Mouse (Mus musculus) thymus, postnatal 0 days (tissue): Measurements from ENCODE around the gene Cacna1a. TPM values are rescaled to one million over a fixed set of nuclear protein-coding genes. Genes with fewer than 3 reads are reported as not detected.
A peak's percentile ranks its signal among the peaks of the same experiment; 100 is the strongest.
"Not testable (repeated sequence)": the region's sequence is repeated elsewhere in the genome, so short reads cannot be mapped to it uniquely, and the experiment has no call there.

Experiments used
- DNase-seq: peaks from one replicate; pipeline ENCODE4 v3.0.0-alpha.2; 2015; ENCODE audit warnings: low spot score
- polyA plus RNA-seq: library from polyadenylated mRNA; unstranded; fragments of >200 nt; fragmentation: Nextera tagmentation; extraction: Ambion mirVana; gene quantifications from 2 replicates; pipeline ENCODE4 v1.2.1, GENCODE M21; 2015

Cacna1a gene
- polyA plus RNA-seq, 1 experiment from 2014 or later, result 2.3 TPM

- no peak for DNase-seq
Observed at GRCm38 (mm10) chr8:84657680-84658079, 269.4 kb downstream of the Cacna1a start.

GRCm38 (mm10) chr8:84658951-84659350 is 270.7 kb downstream of the Cacna1a start:
- no peak for DNase-seq

GRCm38 (mm10) chr8:84659936-84660818 is 271.9 kb downstream of the Cacna1a start:
- peak; percentile 78 for DNase-seq

DNA sequence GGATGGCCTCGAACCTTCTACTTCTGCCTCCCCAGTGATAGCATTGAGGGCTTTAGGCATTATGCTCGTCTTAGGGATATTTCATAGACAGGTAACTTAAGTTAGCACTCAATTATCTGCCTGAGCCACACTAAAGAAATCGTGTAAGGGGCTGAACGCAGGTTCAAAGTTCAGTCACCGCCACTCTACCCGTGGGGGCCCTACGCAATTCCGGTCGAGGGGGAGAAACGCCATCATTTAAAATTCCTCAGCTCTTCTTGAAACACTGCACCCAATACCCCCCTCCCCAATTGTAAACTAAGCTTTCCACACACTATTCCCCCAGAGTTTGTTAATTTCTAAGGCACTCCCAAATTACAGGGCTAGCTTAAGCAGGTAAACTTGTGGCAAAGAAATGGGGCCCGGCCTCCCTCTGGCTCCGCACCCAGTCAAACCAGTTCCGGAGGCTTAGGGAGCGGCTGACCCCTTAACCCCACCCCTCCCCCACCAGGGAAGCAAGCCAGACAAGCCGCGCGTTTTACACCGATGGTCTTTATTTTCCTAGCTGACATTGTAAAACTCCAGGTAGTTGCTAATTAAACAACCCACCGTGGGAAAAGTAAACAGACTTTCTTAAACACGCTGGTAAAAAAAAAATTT is 272.7 kb downstream of the Cacna1a start:
- DNase-seq, result peak; percentile 43

DNA sequence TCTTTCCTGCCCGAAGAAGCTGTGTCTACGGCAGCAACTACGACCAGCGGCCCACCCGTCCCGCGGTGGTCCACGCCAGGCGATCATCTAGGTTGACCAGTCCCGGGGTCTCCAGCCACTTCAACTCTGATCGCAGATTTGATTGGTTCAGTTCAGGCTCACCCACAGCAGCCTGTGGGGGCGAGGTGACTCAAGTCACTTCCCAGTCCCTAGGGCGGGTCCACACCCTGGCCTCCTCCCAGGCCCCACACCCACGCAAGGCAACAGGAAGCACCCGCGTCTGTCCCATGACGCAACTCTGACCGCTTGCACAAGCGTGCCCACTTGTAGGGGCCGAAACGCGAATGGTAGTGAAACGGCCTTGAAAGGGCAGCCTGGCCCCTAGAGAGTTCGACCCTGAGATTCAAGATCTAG is 273.2 kb downstream of the Cacna1a start:
- peak; percentile 54 for DNase-seq

GRCm38 (mm10) chr8:84661961-84662571 is 273.8 kb downstream of the Cacna1a start:
- DNase-seq, result peak; percentile 69

GRCm38 (mm10) chr8:84662581-84663065 is 274.4 kb downstream of the Cacna1a start, which contains the start of gene Ier2:
Gene Ier2, minus strand, starts transcription at chr8:84662852.
- DNase-seq, result peak; percentile 90

DNA sequence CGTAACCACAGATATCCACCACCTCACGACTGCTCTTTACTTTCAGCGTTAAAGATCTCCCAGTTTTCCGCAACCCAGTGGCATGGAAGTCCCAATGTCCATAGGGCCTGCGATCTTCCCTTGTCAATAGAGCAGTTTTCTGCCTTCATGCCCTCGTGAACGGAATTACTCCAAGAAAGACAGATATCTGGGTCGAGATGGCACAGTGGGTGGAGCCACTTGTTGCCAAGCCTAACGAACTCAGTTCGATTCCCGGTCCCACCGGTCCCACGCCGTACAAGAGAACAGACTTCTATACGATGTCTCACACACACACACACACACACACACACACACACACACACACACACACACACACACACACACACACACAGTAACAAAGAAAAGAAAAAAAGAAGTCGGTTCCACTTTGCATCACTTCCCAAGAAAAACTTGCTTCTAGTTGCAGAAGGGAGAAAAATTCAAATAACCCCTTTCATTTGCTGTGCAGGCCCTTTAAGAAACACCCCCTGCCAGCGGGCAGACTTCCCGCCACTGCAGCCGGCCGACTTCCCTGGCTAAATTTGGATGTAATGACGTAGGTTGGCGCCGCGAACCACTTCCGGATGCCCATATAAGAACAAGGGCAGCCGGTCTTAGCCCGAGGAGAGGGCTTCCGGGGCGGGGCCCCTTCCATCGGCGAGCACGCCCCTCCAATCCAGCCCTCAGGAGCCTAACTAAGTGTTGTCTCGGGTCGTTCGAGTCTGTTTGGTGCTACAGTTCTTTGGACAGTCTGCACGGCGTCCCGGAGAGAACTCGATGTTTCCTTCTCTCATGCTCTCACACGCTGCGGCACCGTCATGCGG is 275.5 kb downstream of the Cacna1a start:
- peak; percentile 92 for DNase-seq

- DNase-seq, result peak; percentile 76
Observed at GRCm38 (mm10) chr8:84664566-84665384, 276.5 kb downstream of the Cacna1a start.

DNA sequence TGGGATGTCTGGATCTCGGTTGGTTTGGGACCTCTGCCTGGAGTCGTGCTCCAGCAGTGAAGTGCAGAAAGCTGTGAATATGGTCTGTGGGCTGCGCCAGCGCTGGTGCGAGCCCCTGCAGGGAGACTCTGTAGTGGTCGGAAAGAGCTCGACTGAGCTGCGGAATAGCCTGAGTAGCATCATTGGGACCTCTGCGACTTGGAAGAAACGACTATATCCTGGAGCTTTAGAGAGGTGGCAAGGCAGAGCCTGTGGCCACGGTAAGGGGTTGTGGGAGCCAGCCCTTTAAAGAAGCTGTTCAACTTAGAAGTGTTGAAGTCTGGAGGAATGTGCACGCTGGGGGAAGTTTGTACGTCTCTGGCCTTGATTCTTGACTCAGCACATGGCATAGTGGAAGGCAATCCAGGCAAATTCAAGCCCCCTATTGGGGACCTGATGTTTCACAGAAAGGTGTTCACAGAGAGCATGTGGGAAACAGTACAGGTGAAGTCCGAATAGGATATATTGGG is 277.2 kb downstream of the Cacna1a start:
- DNase-seq, result peak; percentile 48

DNA sequence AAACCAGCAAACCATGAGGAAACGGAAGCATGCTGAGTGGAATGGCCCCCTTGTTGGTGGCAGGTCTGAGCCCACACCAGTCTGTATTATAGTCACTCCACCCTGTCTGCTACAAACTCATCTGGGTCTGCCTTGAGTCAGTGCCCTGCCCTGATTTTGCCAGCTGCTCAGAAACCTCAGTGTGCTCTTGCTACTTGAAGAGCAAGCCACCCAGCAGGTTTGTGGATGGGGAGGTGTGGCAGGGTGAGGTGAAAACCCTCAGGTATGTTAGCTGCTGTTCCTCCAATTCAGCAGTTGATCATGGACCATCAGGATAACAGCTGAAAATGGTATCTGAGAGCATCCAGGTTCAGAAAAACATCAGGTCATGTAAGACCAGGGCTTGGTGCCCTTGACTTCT is 279.8 kb downstream of the Cacna1a start:
- DNase-seq, result no peak

GRCm38 (mm10) chr8:84668731-84669485 is 280.7 kb downstream of the Cacna1a start:
- DNase-seq, result no peak

GRCm38 (mm10) chr8:84670295-84671006 is 282.2 kb downstream of the Cacna1a start:
- DNase-seq, result not testable (repeated sequence)

GRCm38 (mm10) chr8:84677305-84677704 is 289.1 kb downstream of the Cacna1a start:
- DNase-seq, result no peak

GRCm38 (mm10) chr8:84681476-84681875 is 293.2 kb downstream of the Cacna1a start:
- DNase-seq, result no peak

- DNase-seq, result no peak
Observed at GRCm38 (mm10) chr8:84682257-84682656, 294.0 kb downstream of the Cacna1a start.

DNA sequence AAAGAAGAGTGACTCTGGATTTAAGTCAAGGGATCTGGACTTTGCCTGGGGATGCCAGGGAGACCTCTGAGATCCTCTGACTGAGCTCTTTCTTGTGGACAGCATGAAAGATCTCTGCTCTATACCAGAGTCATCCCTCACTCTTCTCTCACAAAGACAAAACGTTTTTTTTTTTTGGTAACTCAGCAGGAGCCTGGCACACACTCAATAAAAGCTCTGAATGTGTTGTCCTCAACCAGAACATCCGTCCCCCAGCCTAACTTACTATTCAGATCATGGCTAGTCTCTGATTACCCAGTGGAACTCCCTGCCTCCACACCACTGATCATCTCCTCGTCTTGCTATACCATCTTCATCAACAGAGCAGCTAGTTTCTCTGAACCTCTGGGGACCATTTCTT is 296.3 kb downstream of the Cacna1a start:
- no peak for DNase-seq
